Mouse (Mus musculus): ENCODE measurements at regions not wholly inside any gene's neighbourhood (a gene's known extent, or its start where the extent isn't known, plus 50 kb on each side); places are given as distances from the start of the nearest gene placed in this dataset.

- H3K4me3 ChIP-seq (ENCODE audit: insufficient read depth, low read depth, low read length), result no peak overlapping the region
- TF ChIP-seq CTCF (IDR thresholded peaks at IDR 0.05; ENCODE audit: insufficient read depth, low read depth, low read length) (no peak), POLR2A (IDR thresholded peaks at IDR 0.05; ENCODE audit: insufficient read depth, low read depth, low read length) (no peak)
- no peak overlapping the region for H3K27ac ChIP-seq (ENCODE audit: insufficient read depth, low read depth, low read length)
- 89% methylated on average over 4 of the region's 4 CpGs for WGBS
- H3K4me1 ChIP-seq (ENCODE audit: control insufficient read depth, insufficient read depth, low read length), result no peaks in the 10 kb centered on the region
Measured at GRCm38 (mm10) chr16:75487915-75488314, 97.9 kb downstream of the Lipi start.

GRCm38 (mm10) chr16:75483878-75484277, 102.0 kb downstream of the Lipi start:
- TF ChIP-seq CTCF (IDR thresholded peaks at IDR 0.05; ENCODE audit: insufficient read depth, low read depth, low read length), result no peak
- no peak for TF ChIP-seq POLR2A (IDR thresholded peaks at IDR 0.05; ENCODE audit: insufficient read depth, low read depth, low read length)
- 82% methylated on average over 5 of the region's 5 CpGs for WGBS
- no peaks in the 10 kb centered on the region for H3K4me1 ChIP-seq (ENCODE audit: control insufficient read depth, insufficient read depth, low read length)
- H3K4me3 ChIP-seq (ENCODE audit: insufficient read depth, low read depth, low read length), result no peak overlapping the region
- no peak overlapping the region for H3K27ac ChIP-seq (ENCODE audit: insufficient read depth, low read depth, low read length)

- 76% methylated on average over 6 of the region's 6 CpGs for WGBS
- Histone ChIP-seq H3K27ac (ENCODE audit: insufficient read depth, low read depth, low read length) (no peak overlapping the region), H3K4me3 (ENCODE audit: insufficient read depth, low read depth, low read length) (no peak overlapping the region), H3K4me1 (ENCODE audit: control insufficient read depth, insufficient read depth, low read length) (no peaks in the 10 kb centered on the region)
- no peak for TF ChIP-seq POLR2A (IDR thresholded peaks at IDR 0.05; ENCODE audit: insufficient read depth, low read depth, low read length)
- no peak for TF ChIP-seq CTCF (IDR thresholded peaks at IDR 0.05; ENCODE audit: insufficient read depth, low read depth, low read length)
Measured at GRCm38 (mm10) chr16:75465420-75465975, 120.4 kb downstream of the Lipi start.

- WGBS, result 76% methylated on average over 3 of the region's 3 CpGs
- TF ChIP-seq CTCF (IDR thresholded peaks at IDR 0.05; ENCODE audit: insufficient read depth, low read depth, low read length) (no peak), POLR2A (IDR thresholded peaks at IDR 0.05; ENCODE audit: insufficient read depth, low read depth, low read length) (no peak)
Measured at GRCm38 (mm10) chr16:75462136-75462535, 123.7 kb downstream of the Lipi start.

GRCm38 (mm10) chr16:75446901-75447514, 138.9 kb downstream of the Lipi start:
- 1% methylated on average over 14 of the region's 14 CpGs for WGBS
- Histone ChIP-seq H3K4me3 (ENCODE audit: insufficient read depth, low read depth, low read length) (peak overlapping the region; percentile 39), H3K4me1 (ENCODE audit: control insufficient read depth, insufficient read depth, low read length) (peaks cover 4% of the 10 kb centered on the region), H3K27ac (ENCODE audit: insufficient read depth, low read depth, low read length) (no peak overlapping the region)
- no peak for TF ChIP-seq POLR2A (IDR thresholded peaks at IDR 0.05; ENCODE audit: insufficient read depth, low read depth, low read length)
- no peak for TF ChIP-seq CTCF (IDR thresholded peaks at IDR 0.05; ENCODE audit: insufficient read depth, low read depth, low read length)

More at GRCm38 (mm10) chr16:75462136-75462535, 123.7 kb downstream of the Lipi start:
- Histone ChIP-seq H3K4me1 (ENCODE audit: control insufficient read depth, insufficient read depth, low read length) (no peaks in the 10 kb centered on the region), H3K4me3 (ENCODE audit: insufficient read depth, low read depth, low read length) (no peak overlapping the region), H3K27ac (ENCODE audit: insufficient read depth, low read depth, low read length) (no peak overlapping the region)

DNA sequence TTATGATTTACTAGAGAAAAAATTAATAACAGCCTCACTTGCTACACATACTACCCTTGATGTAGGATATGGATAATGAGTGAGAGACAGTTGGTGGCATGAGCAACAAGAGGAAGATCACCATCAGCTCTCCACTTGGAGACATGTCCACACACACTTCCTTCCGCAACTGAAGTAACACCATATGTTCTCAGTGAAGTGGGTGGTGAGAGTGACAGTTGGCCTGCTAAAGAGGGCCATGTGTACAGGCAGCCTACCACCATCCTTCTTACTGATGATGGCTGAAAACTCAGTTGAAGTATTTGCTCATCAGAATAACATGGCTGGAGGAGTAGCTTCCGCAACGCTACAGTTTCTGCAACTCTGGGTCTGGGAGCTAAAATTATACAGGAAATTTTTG, 146.6 kb downstream of the Lipi start:
- WGBS, result 90% methylated on average over 3 of the region's 3 CpGs

GRCm38 (mm10) chr16:75433227-75433626, 152.6 kb downstream of the Lipi start:
- H3K4me3 ChIP-seq (ENCODE audit: insufficient read depth, low read depth, low read length), result no peak overlapping the region
- H3K27ac ChIP-seq (ENCODE audit: insufficient read depth, low read depth, low read length), result no peak overlapping the region
- 80% methylated on average over 6 of the region's 6 CpGs for WGBS
- TF ChIP-seq POLR2A (IDR thresholded peaks at IDR 0.05; ENCODE audit: insufficient read depth, low read depth, low read length) (no peak), CTCF (IDR thresholded peaks at IDR 0.05; ENCODE audit: insufficient read depth, low read depth, low read length) (no peak)
- H3K4me1 ChIP-seq (ENCODE audit: control insufficient read depth, insufficient read depth, low read length), result no peaks in the 10 kb centered on the region

More for the DNA sequence above, 146.6 kb downstream of the Lipi start:
- H3K4me3 ChIP-seq (ENCODE audit: insufficient read depth, low read depth, low read length), result no peak overlapping the region
- TF ChIP-seq CTCF (IDR thresholded peaks at IDR 0.05; ENCODE audit: insufficient read depth, low read depth, low read length) (no peak), POLR2A (IDR thresholded peaks at IDR 0.05; ENCODE audit: insufficient read depth, low read depth, low read length) (no peak)
- no peaks in the 10 kb centered on the region for H3K4me1 ChIP-seq (ENCODE audit: control insufficient read depth, insufficient read depth, low read length)
- no peak overlapping the region for H3K27ac ChIP-seq (ENCODE audit: insufficient read depth, low read depth, low read length)

- H3K4me3 ChIP-seq (ENCODE audit: insufficient read depth, low read depth, low read length), result no peak overlapping the region
- 75% methylated on average over 6 of the region's 6 CpGs for WGBS
- TF ChIP-seq POLR2A (IDR thresholded peaks at IDR 0.05; ENCODE audit: insufficient read depth, low read depth, low read length) (no peak), CTCF (IDR thresholded peaks at IDR 0.05; ENCODE audit: insufficient read depth, low read depth, low read length) (no peak)
- no peak overlapping the region for H3K27ac ChIP-seq (ENCODE audit: insufficient read depth, low read depth, low read length)
- no peaks in the 10 kb centered on the region for H3K4me1 ChIP-seq (ENCODE audit: control insufficient read depth, insufficient read depth, low read length)
Measured at GRCm38 (mm10) chr16:75384526-75385222, 201.2 kb downstream of the Lipi start.

DNA sequence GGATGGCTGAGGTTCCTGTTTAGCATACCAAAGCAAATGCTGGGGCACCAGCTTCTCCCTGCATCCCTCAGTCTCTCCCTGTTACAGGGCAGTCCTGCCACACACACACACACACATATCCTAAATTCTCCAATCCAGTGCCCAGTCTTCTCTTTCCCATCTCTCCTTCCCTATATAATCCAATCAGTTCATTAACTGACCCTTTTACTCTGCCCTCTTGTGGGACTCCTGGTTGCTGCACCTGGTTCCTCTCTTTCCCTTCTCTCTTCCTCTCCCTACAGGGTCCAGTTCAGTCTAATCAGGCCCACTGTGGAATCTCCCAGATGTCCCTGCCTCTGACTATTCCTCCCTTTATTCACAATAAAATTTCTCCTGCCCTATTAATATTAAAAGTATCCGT, 204.7 kb downstream of the Lipi start:
- Histone ChIP-seq H3K4me3 (ENCODE audit: insufficient read depth, low read depth, low read length) (no peak overlapping the region), H3K4me1 (ENCODE audit: control insufficient read depth, insufficient read depth, low read length) (no peaks in the 10 kb centered on the region), H3K27ac (ENCODE audit: insufficient read depth, low read depth, low read length) (no peak overlapping the region)
- WGBS, result 63% methylated on average over 1 of the region's 1 CpGs
- no peak for TF ChIP-seq CTCF (IDR thresholded peaks at IDR 0.05; ENCODE audit: insufficient read depth, low read depth, low read length)
- no peak for TF ChIP-seq POLR2A (IDR thresholded peaks at IDR 0.05; ENCODE audit: insufficient read depth, low read depth, low read length)
